Mouse (Mus musculus) erythroblast, embryonic 14.5 days (primary cell): Measurements from ENCODE around the gene Arsb.

Source experiments
- GATA1 ChIP-seq: IDR thresholded peaks from 2 replicates; pipeline ENCODE4 v1.6.1; 2012; ENCODE audit warnings: low read length, inconsistent platforms, mixed read lengths
- TAL1 ChIP-seq: IDR thresholded peaks from 3 replicates; pipeline ENCODE4 v1.6.1; 2012; ENCODE audit warnings: low read length, inconsistent platforms, mixed read lengths

GRCm38 (mm10) chr13:93897943-93898826 is 126.8 kb downstream of the Arsb start:
- no peak for TF ChIP-seq GATA1
- TF ChIP-seq TAL1, result no peak
